Mouse (Mus musculus): ENCODE measurements around the gene Psg25. TPM values are rescaled to one million over a fixed set of nuclear protein-coding genes. Genes with fewer than 3 reads are reported as not detected.

Gene Psg25
- polyA plus RNA-seq, 1 experiment from 2014 or later = not detected

Other genes starting within 250 kb of the Psg25 start
- not detected in 2 replicates for gene Psg18, start 177.3 kb downstream of the Psg25 start, polyA plus RNA-seq (2016; fragmentation: Nextera tagmentation; extraction: Ambion mirVana)
- gene Psg28, start 100.2 kb downstream of the Psg25 start, polyA plus RNA-seq (2016; fragmentation: Nextera tagmentation; extraction: Ambion mirVana) = not detected in 2 replicates
- not detected in 2 replicates for gene Psg26, start 48.1 kb downstream of the Psg25 start, polyA plus RNA-seq (2016; fragmentation: Nextera tagmentation; extraction: Ambion mirVana)
- not detected in 2 replicates for gene Psg27, start 35.0 kb upstream of the Psg25 start, polyA plus RNA-seq (2016; fragmentation: Nextera tagmentation; extraction: Ambion mirVana)
- not detected in 2 replicates for gene Psg23, start 84.2 kb upstream of the Psg25 start, polyA plus RNA-seq (2016; fragmentation: Nextera tagmentation; extraction: Ambion mirVana)
- not detected in 2 replicates for gene Psg21, start 124.5 kb upstream of the Psg25 start, polyA plus RNA-seq (2016; fragmentation: Nextera tagmentation; extraction: Ambion mirVana)
- not detected in 2 replicates for gene Psg20, start 153.9 kb upstream of the Psg25 start, polyA plus RNA-seq (2016; fragmentation: Nextera tagmentation; extraction: Ambion mirVana)
- gene Psg22, start 185.8 kb upstream of the Psg25 start, polyA plus RNA-seq (2016; fragmentation: Nextera tagmentation; extraction: Ambion mirVana) = not detected in 2 replicates

Data from heart, embryonic 12.5 days (tissue).